Mouse (Mus musculus): ENCODE data around the gene Tnnt3.

Gene Tnnt3

DNA sequence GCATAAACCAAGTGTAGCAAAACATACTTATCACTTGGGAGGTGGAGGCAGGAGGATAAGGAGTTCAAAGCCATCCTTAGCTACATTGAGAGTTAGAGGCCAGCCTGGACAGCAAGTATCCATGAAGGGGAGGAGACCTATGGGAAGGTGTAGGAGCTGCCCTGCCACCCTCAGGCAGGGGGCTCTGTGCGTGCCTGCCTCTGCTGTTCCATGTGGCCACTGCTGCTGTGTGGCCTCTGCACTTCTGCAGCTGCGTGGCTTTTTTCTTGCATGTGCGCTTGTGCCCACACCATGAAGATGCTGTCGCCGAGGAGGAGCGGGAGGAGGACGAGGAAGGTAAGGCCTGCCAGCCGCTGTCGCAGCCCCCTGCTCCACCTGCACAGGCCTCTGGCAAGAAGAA lies 8.8 kb downstream of the Tnnt3 start:
- Histone ChIP-seq H3K27me3 (ENCODE audit: control insufficient read depth, insufficient read depth, low read length, poor library complexity, severe bottlenecking) (no peaks in the 10 kb centered on the region), H3K36me3 (ENCODE audit: control insufficient read depth, insufficient read depth, low read length, poor library complexity, severe bottlenecking) (no peaks in the 10 kb centered on the region)
- DNase-seq (ENCODE audit: low read depth, low spot score): no peak

DNA sequence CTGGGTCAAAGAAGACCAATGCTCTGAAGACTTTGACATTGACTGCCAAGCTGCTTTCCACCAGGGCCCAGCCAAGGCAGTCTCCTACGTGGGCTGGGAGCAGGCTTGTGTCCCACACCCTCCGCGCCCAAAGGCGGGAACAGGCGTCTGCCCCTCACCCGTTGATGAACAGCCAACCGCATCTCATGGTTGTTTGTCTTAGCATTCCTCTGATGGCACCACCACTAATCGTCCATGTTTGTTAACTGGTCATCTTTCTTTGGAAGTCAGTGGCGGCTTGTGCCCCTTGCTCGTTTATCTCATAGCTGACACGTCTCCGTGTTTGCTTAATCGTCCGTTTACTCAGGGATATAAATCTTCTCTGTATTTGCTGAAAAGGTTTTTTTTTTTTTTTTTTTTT lies 10.9 kb downstream of the Tnnt3 start:
- Histone ChIP-seq H3K36me3 (ENCODE audit: control insufficient read depth, insufficient read depth, low read length, poor library complexity, severe bottlenecking) (no peaks in the 10 kb centered on the region), H3K27me3 (ENCODE audit: control insufficient read depth, insufficient read depth, low read length, poor library complexity, severe bottlenecking) (no peaks in the 10 kb centered on the region)
- DNase-seq (ENCODE audit: low read depth, low spot score): no peak

DNA sequence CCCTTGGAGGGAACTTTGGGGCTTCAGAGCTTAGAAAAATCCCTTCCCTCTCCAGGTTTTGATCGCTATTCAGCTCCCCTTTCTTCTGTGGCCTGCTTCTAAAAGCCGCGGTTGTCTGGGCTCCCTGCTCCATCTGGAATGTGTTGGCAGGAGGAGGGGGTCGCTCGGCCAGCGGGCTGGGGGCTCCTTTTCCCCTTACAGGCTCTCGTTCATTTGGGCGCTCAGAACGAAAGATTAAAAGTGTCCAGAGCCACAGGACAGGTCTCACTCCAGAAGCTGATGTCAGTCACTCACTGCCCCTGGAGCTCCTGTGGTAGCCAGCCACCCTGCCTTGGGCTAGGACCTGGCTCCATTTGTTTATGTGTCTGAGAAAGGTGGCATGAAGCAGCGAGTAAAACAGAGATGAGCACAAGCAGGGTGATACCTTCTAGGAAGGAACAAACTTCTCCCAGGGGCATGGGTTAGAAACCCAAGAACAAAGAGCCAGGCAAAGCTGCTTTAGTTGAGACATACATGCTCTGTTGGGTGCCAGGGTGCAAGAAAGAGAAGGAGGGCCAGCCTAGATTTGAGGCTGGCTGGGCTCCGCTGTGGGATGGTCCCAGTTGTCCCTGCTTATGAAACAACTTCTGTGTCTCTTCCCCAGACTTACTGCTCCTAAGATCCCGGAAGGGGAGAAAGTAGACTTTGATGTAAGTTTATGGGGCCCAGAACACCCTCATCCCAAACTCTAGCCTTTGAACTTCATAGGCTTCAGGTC lies 11.6 kb downstream of the Tnnt3 start:
- H3K27me3 ChIP-seq (ENCODE audit: control insufficient read depth, insufficient read depth, low read length, poor library complexity, severe bottlenecking): no peaks in the 10 kb centered on the region
- DNase-seq (ENCODE audit: low read depth, low spot score): no peak
- no peaks in the 10 kb centered on the region for H3K36me3 ChIP-seq (ENCODE audit: control insufficient read depth, insufficient read depth, low read length, poor library complexity, severe bottlenecking)

DNA sequence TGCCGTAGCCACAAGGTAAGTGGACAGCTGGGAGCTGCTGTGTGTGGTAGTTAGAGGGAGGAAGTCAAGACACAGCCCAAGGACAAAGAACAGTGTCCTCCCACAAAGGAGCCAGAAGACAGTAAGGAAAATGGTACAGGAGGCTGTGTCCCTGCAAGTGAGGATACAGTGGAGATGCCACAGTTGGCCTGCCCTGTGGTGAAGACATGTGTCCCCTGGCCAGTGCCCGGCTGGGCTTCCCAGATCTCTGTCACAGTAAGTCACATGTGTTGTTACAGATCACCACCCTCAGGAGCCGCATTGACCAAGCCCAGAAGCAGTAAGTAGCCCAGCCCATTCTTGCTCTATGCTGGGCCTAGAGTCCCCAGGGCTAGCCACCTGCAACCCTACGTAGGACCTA lies 15.4 kb downstream of the Tnnt3 start:
- Histone ChIP-seq H3K27me3 (ENCODE audit: control insufficient read depth, insufficient read depth, low read length, poor library complexity, severe bottlenecking) (no peaks in the 10 kb centered on the region), H3K36me3 (ENCODE audit: control insufficient read depth, insufficient read depth, low read length, poor library complexity, severe bottlenecking) (no peaks in the 10 kb centered on the region)
- no peak for DNase-seq (ENCODE audit: low read depth, low spot score)

DNA sequence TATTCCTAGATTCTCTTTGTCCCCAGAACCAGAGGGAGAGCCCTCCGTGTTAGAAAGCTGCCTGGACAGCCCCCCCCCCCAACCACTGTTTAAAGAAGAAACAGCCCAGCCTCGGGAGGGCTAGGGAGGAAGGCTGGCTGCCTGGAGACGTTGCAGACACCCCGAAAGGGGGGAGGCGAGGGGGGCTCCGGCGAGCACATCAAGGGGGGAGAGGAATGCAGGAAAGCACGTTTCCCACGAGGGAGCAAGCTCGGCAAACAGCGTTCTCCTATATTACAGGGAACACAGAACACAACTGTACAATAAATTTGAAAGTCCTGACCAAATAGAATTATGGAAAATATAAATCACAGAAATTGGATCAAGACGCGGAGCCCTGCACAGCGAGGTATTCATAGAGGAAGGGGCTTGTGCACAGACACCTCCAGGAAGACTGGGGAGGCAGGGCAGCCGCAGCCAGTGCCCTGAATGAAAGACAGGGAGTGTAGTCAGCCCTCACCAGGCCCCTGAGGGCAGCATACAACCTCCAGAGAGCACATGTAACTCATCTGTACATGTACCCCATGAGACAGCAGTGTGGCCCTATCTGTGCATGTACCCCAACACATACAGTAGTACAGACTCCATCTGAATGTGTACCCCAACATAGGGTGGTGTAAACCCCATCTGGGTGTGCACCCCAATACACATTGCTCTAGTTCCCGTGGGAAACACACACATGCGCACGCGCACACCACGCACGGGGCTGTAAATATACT lies 17.8 kb downstream of the Tnnt3 start:
- DNase-seq (ENCODE audit: low read depth, low spot score): no peak
- no peaks in the 10 kb centered on the region for H3K27me3 ChIP-seq (ENCODE audit: control insufficient read depth, insufficient read depth, low read length, poor library complexity, severe bottlenecking)
- no peaks in the 10 kb centered on the region for H3K36me3 ChIP-seq (ENCODE audit: control insufficient read depth, insufficient read depth, low read length, poor library complexity, severe bottlenecking)

DNA sequence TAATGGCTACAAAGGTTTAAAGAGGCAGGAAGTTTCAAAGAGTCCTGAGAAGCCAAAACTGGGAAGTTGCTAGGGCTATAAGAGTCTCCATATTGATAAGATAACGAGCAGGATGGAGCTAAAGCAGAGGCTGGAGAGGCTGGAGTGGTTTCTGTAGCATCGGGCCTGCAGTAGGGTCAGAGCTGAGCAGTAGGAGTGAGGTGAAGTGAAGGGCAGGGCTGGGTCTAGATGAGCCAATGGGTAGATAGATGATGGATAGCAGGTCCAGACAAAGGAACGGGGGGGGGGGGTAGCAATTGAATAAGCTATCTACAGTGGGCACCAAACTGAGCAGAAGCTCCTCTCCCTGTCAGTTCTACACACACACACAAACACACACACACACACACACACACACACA lies 18.9 kb downstream of the Tnnt3 start:
- no peak for DNase-seq (ENCODE audit: low read depth, low spot score)
- Histone ChIP-seq H3K36me3 (ENCODE audit: control insufficient read depth, insufficient read depth, low read length, poor library complexity, severe bottlenecking) (no peaks in the 10 kb centered on the region), H3K27me3 (ENCODE audit: control insufficient read depth, insufficient read depth, low read length, poor library complexity, severe bottlenecking) (no peaks in the 10 kb centered on the region)

DNA sequence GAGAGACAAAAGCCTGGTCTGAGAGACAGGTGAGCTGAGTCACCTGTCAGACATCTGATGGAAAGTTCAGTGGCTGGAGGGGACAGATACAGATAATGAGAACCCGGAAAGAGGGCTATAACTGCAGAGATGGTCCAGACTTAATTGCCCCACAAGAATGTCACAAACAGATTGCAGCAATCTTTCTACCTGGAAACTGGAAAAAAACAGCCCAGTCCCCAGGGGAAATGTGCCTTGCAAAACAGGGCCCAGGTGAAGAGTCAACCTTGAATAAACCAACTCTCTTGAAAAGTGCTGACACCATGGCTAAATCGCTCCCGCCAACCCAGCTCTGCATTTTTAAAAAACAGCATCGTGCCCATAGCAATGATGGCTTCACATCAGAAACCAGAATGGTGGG lies 21.7 kb downstream of the Tnnt3 start:
- DNase-seq (ENCODE audit: low read depth, low spot score): no peak
- Histone ChIP-seq H3K36me3 (ENCODE audit: control insufficient read depth, insufficient read depth, low read length, poor library complexity, severe bottlenecking) (no peaks in the 10 kb centered on the region), H3K27me3 (ENCODE audit: control insufficient read depth, insufficient read depth, low read length, poor library complexity, severe bottlenecking) (no peaks in the 10 kb centered on the region)

DNA sequence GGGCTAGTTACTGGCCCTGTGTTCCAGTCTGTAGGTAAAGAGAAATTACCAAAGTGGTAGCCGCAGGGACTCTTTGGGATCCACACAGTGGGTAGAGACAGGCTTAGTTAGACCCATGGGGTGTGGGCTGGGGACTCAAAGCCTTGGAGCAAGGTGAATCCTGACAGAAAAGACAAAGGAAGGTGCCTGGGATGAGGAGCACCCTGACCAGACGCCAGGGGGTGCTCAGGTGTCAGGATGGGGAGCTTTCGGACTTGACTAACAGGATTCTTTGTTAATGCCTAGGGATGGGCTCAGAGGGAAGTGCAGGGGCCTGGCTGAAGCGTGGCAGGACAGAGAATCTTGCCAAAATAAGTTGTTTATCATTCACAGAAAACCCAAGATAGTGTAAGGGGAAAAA lies 23.7 kb downstream of the Tnnt3 start:
- H3K27me3 ChIP-seq (ENCODE audit: control insufficient read depth, insufficient read depth, low read length, poor library complexity, severe bottlenecking): no peaks in the 10 kb centered on the region
- DNase-seq (ENCODE audit: low read depth, low spot score): no peak

DNA sequence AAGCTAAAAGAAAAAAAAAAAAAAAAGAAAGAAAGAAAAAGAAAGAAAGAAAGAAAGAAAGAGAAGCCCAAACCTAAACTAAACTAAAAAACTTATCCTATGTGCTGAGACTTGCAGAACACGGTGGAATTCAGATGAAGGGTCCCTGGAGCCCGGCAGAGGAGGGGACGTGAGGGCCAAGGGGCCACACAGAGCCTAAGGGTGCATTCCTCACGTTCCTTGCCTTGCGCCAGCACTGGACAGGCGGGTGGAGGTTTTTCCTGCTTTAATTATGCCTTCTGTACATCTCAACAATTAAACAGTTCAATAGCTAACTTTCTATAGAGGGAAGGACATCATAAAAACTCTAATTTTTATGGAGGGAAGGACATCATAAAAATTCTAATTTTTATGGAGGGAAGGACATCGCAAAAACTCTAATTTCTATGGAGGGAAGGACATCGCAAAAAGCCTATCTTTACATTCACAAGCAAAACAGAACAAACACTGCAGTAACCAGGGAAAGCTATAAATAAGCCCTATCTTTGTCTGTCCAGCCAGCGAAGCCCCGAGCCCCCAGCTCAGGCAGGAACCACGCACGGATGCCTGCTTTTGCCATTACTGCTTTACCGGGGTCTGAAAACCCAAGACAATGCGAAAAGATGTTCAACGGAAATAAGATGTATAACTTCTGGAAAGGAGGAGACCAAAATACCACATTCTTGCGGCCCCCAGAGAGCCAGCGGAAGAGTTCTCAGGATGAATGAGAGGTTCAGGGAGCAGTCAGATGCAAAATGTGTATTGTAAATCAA lies 24.8 kb downstream of the Tnnt3 start:
- no peak for DNase-seq (ENCODE audit: low read depth, low spot score)
- Histone ChIP-seq H3K27me3 (ENCODE audit: control insufficient read depth, insufficient read depth, low read length, poor library complexity, severe bottlenecking) (no peaks in the 10 kb centered on the region), H3K36me3 (ENCODE audit: control insufficient read depth, insufficient read depth, low read length, poor library complexity, severe bottlenecking) (no peaks in the 10 kb centered on the region)

More for the DNA sequence above, 23.7 kb downstream of the Tnnt3 start:
- H3K36me3 ChIP-seq (ENCODE audit: control insufficient read depth, insufficient read depth, low read length, poor library complexity, severe bottlenecking): no peaks in the 10 kb centered on the region

DNA sequence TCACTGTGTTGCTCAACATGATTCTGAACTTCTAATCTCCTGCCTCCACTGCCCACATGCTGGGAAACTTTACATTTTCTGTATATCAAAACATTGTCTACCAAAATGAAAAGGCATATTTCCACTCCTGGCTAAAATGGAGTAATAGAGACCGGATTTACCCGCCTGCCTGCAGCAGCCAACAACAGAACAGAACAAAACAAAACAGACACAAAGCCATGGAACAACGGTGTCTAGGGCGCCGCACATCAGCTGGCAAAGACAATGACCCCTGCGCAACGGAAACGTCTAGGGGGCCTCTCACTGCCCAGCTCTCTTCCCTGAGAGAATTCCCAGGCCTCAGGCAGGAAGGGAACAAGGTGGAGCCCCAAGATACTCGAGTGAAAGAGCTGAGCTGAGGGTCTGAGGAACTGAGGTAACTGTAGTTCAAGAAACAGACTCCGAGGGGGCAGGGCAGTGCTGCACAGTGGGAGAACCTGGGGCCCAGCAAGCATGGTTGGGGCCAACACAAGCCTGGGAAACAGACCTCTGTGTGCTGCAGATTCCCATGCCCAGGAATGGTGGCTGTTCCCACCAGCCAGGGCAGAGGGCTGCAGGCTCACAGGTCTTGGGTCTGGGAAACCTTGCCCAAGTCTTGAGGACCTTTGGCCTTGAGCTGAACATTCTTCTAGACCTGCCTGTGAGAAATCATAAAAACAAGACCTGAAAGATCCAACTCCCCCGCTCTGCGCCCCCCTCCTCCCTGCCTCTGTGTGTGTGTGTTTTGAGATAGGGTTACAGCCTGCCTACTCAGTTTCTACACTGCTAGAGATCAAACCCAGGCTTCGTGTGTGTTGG lies 26.9 kb downstream of the Tnnt3 start:
- DNase-seq (ENCODE audit: low read depth, low spot score): no peak
- no peaks in the 10 kb centered on the region for H3K36me3 ChIP-seq (ENCODE audit: control insufficient read depth, insufficient read depth, low read length, poor library complexity, severe bottlenecking)
- H3K27me3 ChIP-seq (ENCODE audit: control insufficient read depth, insufficient read depth, low read length, poor library complexity, severe bottlenecking): no peaks in the 10 kb centered on the region

DNA sequence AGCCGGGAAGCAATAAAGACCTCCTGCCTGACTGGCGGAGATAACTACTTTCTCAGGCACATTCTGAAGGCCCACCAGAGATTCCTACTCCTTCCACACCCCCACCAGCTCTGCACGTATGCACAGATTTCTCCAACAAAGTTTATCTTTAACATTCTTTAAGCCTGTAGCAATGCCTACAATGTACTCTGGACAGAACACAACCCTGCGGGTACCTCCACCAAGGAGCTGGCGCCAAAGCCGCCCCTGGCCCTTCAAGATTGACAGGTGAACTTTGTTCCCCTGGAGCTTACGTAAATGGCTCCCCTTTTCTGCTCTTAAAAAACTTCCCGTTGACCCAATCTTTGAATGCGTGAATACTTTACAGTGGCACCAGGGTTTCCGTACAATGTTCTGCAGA lies 30.7 kb downstream of the Tnnt3 start:
- Histone ChIP-seq H3K27me3 (ENCODE audit: control insufficient read depth, insufficient read depth, low read length, poor library complexity, severe bottlenecking) (no peaks in the 10 kb centered on the region), H3K36me3 (ENCODE audit: control insufficient read depth, insufficient read depth, low read length, poor library complexity, severe bottlenecking) (no peaks in the 10 kb centered on the region)
- DNase-seq (ENCODE audit: low read depth, low spot score): no peak

DNA sequence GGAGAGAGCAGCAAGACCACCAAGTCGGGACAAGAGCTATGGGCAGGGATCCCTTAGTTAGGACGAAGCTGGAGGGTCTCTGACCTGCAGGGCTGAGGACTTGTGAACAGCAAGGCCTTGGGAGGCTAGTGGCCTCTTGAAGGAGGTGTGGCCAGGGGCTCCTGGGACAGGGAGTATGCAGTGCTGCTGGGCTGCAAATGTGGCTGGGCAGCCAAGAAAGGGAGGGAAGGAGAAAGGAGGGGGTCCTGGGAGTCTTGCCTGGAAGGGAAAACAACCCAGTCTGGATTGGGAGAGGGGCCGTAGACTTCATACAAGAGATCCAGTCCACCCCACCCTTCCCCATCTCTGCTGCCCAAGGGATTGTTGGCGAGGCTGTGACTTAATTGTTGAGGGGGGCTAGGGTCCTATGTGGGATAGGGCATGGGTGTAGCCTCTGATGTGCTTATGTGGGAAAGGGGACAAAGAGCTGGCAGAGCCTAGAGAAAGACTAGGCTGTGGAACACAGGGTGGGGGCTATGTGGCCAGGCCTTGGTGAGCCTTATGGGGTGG lies 33.4 kb downstream of the Tnnt3 start:
- no peak for DNase-seq (ENCODE audit: low read depth, low spot score)
- Histone ChIP-seq H3K27me3 (ENCODE audit: control insufficient read depth, insufficient read depth, low read length, poor library complexity, severe bottlenecking) (no peaks in the 10 kb centered on the region), H3K36me3 (ENCODE audit: control insufficient read depth, insufficient read depth, low read length, poor library complexity, severe bottlenecking) (no peaks in the 10 kb centered on the region)

DNA sequence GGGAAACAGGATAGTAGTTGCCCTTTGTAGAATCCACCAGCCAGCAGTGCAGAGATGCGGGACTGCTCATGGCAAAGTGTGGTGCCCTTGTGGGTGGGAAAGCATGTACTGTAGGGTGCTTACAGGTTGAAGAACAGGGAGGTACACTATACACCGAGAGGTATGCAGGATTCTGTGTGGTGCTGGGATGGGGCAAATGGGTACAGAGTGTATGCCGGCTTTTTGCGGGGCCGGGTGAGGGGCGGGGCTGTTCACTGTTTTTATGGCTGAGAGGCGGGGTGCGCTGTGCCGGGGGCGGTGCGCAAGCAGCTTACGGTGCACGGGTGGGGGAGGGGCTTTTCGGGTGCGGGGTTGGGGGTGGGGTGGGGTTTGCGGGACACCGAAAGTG lies 34.0 kb downstream of the Tnnt3 start, which contains the start of gene Mrpl23:
TSS of gene Mrpl23 (plus strand) at position 16 of the 388 bp plus-strand sequence.
- Histone ChIP-seq H3K36me3 (ENCODE audit: control insufficient read depth, insufficient read depth, low read length, poor library complexity, severe bottlenecking) (no peaks in the 10 kb centered on the region), H3K27me3 (ENCODE audit: control insufficient read depth, insufficient read depth, low read length, poor library complexity, severe bottlenecking) (no peaks in the 10 kb centered on the region)
- DNase-seq (ENCODE audit: low read depth, low spot score): no peak
